Mouse (Mus musculus): ENCODE measurements around the gene Nmrk1.

Gene Nmrk1

DNA sequence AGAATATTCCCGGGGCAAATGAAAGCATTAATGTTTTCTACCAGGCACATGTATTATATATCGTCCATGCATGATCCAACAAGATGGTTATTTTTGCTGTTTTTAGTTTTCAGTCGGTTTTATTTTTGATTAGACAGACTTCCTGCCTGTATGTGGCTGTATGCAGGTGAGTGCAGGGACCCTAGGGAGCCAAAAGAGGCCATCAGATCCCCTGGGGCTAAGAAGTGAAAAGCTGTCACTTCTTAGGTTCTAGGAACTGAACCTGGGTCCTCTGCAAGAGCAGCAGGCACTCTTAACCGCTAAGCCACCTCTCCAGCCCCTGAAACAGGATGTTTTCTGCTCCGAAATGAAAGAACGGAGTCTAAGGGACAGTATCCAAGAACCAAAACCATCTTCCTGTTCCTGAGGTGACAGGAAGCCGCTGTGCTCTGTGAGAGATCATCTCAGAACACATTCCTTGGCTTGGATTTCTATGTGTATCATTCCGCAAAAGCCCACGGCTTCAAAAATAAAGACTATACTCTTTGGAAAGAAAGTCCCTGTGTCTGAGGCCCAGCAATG, 16.0 kb upstream of the Nmrk1 start:
- no peak for DNase-seq (ENCODE audit: low read depth, low spot score)

DNA sequence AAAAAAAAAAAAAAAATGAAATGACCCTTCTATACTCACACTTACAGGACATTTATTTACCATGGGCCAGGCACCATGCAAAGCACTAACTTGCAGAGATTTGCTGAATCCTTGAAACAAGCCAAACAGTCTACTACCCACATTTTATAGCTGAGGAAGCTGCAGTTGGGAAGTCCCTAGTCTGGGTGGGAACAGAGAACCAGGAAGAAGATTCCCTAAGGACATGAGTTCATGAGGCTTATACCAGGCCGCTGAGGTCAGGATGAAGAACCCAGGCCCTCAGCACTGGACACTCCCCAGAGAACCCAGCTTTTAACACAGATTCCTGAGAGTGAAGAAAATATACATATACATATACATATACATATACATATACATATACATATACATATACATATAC, 14.2 kb upstream of the Nmrk1 start:
- no peak for DNase-seq (ENCODE audit: low read depth, low spot score)

DNA sequence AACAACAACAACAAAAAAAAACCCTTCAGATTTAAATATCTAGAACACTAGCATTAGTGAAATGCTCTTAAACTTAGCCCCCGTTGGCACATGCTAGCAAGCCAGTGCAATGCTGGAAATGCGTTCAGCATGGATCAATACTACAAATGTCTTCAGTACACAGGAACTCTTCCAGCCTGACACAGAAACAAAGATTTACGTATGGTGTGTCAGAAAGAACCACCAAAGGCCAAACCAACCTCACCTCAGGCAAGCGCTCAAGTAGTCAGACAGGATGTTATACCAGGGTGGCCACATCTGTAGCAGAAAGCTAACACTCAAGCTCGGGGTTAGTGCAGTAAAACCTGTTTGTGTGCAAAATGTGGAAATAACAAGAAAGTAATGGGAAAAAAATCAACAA, 12.7 kb upstream of the Nmrk1 start:
- no peak for DNase-seq (ENCODE audit: low read depth, low spot score)

DNA sequence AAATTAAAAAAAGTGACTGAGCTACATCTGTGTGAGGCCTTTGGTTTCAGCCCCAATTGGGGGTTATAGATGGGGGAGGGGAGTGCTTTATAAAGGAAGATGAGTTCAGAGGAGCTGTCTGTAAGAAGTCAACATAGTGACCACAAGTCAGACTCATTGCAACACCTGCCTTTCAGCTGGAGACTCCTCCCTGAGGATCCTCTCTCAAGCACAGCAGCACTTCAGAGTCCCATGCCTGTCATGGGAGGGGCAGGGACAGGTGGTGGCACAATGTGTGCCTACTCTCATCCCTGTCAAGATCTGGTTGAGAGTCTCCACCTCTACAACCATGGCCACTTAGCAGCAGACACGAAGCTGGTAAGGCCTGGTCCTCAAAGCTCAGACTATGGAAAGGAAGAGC, 12.1 kb upstream of the Nmrk1 start:
- no peak for DNase-seq (ENCODE audit: low read depth, low spot score)

DNA sequence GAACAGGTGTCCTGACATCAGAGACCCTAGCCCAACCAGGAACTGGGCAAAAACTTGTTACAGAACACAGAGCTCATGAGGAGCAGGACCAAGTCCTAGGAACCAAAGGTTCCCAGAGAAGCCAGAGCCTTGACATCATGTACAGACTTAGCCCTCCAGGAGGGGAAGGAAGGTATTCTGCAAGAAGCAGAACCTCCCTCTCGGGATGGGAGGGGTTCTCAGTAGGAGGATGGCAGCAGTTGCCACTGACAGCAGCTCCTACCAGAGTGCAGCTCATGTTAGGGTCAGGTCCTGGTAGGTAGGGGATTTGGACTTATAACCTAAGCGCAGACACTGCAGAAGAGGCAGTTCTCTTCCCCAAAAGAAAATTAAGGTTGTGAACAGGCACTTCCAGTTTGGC, 7.9 kb upstream of the Nmrk1 start:
- no peak for DNase-seq (ENCODE audit: low read depth, low spot score)

DNA sequence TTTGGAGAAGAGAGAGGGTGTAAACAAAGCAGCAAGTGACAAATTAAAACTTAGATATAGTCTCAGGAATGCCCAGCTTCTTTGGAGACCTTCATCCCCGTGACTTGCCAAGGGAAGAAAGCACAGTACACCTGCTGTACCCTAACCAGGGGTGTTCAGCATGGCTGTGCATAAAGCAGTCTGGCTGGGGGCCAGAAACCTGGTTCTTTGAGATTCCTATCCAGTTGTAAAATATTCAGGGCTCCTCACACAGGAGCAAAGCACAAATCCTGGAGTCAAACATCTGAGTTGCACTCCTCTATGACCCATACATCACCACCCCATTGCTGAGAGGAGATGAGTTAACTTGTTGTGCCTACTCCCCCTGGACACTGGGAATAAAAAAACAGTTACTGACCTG, 2.2 kb upstream of the Nmrk1 start:
- DNase-seq (ENCODE audit: low read depth, low spot score), result no peak

DNA sequence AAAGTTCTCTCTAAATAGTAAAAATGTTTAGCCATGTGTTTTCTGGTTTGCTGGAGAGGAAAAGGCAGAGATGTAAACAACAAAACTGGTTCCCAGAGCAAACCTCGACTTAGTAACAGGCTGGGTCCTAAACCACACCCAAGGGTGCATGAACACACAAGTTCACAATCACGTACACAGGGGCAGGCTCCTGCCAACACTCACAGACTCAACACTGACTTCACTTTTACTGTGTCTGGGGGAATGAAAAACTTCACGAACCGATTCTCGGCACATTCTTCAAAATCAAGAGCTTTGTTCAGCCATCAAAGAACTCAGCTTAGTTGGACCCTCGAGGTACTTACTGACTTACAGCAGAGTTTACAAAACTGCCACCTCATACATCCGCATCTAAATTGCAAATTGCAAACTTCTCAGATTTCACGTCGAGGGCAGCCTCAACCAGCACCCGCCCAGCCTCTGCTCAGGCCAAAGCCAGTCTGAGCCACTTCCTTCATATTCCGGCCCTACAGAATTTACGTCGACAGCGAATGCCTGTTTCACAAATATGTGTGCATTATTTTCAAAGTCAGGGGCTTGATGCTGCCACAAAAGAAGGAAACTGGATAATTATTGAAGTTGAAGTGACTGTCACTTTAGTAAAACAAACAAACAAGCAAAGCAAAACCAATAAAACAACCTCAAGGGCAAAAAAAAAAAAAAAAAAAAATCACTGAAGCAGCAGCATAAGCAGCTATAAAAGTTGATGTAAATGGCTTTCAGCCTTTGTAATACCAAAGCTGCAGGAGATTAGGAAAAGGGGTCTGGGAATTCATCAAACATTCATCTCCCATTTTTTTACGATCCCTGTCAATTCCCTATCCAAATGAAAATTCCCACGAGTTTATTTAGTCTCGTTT, 1.3 kb upstream of the Nmrk1 start:
- no peak for DNase-seq (ENCODE audit: low read depth, low spot score)

DNA sequence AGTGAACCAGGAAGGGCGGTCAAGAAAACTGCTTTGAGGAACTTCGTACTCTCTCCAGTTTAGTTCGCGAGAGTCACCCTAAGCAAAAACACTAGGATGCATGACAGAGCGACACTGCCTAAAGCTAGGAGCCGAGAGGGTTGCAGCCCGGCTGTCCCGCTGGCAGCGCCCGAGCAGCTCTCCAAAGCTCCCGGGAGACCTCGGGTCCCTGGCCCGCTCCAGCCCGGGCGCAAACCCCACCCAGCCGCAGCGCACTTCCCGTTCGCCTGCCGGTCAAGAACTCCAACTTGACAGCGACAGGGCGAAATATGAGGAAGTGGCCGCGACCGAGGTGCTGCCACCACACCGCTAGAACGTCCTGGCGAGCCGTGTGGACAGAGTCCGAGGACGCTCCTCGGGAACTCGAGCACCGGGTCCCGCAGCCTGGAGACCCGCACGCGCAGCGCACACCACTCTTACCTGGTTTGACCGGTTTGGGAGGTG, 548 bp upstream of the Nmrk1 start:
- DNase-seq (ENCODE audit: low read depth, low spot score), result no peak

DNA sequence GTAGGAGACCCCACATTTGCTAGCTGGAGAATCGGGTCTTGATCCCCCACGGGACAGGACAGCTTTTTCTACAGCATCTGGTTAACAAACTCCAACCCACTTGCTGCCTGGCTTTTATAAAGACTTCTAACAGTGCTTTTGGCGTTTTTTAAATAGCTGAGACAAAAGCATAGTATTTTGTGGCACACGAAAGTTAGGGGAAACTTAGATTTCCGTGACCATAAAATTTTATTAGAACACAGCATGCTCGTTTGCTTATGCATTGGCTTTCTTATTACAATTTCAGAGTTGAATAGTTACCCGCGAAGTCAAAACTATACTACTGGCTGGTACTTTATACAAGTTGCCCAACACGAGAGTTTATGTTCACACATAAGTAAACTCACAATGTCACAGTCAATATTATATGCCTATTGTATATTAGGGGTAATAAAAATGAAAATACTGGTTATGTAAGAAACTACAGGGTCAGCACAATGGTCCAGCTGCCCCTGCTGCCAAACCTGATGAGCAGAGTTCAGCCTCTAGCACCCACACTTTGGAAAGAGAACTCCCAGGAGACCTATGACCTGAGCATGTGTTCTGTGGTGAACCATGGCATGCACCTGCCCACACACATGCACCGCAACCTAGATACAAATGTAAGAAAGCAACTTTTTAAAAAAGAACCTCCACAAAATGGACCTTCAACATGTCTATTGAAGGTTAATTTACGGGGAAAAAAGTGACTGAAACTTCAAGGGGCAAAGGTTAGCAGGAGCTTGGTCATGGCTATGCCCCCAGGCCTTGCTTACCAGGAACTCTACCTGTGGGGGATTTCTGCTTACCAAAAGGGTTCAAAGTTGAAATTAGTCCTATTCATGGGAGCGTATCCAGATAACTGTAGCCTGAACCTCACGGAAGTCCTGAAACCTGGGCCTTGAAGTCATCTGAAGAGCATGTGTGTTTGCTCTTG, 758 bp downstream of the Nmrk1 start:
- DNase-seq (ENCODE audit: low read depth, low spot score), result no peak

DNA sequence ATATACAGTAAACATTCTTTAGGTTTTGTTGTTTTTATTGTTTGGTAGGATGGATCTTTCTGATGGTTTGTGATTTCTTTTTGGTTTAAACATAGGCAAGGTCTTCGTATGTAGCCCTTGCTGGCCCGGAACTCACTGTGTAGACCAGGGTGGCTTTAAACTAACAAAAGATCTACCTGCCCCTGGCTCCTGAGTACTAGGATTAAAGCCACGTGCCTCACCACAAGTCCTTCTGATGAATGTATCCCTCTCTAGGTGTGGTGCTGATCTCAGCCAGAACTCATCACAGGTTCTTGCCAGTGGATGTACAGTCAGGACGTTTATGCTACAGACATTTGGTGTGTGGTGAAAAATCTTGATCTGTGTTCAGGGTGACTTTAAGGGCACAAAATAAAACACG, 6.2 kb downstream of the Nmrk1 start:
- no peak for DNase-seq (ENCODE audit: low read depth, low spot score)

DNA sequence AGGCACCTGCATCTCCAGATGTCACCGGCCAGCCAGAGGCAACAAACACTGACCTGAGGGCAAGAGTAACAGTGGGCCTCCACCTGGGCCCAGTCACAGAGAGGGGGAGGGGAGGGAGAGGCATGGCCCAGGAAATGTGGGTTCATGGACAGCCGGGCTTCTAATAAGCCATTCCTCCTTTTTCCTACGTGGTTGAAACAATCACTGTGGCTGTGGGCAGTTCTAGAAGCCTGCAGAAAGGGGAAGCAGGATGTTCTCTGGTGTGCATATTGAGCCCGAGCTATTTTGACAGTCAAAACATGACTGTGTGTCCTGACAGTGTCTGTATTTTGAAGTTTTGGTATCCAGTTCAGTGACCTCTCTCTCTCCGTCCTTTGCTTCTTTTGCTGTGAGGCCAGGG, 7.2 kb downstream of the Nmrk1 start:
- DNase-seq (ENCODE audit: low read depth, low spot score), result no peak

DNA sequence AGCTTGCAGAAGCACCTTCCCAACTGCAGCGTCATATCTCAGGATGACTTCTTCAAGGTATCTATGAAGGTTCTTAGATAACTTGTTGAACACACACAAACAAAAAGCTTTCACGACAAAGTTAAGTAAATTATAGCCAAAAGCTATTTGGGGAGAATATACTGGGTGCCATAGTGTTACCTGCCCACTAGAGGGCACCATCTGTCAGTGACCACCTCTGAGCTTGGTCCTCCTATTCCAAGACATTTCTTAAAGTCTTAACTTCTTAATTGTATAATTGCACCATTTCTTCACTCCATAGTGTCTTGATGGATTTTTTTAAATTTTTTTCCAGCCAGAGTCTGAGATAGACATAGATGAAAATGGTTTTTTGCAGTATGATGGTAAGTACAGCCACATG, 7.8 kb downstream of the Nmrk1 start:
- no peak for DNase-seq (ENCODE audit: low read depth, low spot score)

DNA sequence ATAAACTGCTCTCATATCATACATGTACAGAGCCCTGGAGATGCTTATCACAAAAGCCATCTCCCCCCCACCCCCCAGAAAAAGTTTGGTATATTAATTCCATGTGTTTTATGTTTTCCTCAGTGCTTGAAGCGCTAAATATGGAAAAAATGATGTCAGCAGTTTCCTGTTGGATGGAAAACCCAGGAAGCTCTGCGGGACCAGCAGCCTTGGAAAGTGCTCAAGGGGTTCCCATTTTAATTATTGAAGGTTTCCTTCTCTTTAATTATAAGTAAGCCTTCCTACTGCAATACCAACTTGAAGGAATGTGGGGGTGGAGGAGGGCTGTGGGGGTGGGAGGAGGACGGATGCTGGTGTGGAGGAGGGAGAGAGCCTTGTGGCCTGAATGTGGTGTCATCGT, 9.3 kb downstream of the Nmrk1 start:
- no peak for DNase-seq (ENCODE audit: low read depth, low spot score)

DNA sequence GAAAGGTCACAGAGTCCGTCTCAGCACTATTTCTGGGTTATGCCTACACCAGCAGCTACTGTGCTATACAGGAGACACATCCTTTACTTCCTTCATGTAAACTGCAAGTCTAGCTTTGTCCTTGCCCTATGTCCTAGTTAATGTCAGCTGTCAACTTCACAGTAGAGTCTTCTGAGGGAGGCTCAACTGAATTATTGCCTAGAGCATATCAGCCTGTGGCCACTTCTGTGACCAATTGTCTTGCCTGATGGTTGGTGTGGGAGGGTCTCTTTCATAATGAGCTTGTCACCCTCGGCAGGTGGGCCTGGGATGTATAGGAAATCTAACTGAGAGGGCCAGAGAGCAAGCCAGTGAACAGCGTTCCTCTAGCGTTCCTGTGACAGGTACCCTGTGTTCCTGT, 11.7 kb downstream of the Nmrk1 start:
- no peak for DNase-seq (ENCODE audit: low read depth, low spot score)

DNA sequence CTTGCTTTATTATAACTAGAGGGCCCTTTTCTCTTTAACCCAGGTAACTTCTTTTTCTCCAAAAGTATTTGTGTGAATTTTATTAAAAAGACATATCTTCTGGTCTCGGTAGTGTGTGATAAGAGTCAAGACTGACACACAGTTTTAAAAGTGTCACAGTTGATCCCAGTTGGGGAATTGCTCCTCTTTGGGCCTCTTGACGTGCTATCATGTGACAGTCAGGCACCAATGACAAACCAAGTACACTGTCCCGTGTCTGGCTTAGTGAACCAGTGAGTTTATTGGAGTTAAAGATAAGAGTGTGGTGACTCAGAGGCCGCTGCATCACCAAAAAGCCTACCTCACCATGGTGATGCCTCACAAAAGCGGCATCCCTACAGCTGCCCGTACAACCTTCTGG, 12.3 kb downstream of the Nmrk1 start:
- DNase-seq (ENCODE audit: low read depth, low spot score), result peak; percentile 79

DNA sequence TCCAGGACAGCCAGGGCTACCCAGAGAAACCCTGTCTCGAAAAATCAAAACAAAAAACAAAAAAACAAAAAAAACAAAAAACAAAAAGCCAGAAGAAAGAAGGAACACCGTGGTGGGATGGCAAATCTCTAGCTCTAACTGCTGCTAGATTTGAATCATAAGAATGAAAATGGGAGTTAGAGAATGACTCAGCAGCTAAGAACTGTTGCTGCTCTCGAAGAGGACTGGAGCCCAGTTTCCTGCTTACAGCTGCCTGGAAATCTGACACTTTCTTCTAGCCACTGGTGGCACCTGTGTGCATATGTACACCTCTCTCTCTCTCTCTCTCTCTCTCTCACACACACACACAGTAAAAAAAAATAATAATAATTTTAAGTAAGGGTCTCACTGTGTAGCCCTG, 14.6 kb downstream of the Nmrk1 start:
- DNase-seq (ENCODE audit: low read depth, low spot score), result no peak

DNA sequence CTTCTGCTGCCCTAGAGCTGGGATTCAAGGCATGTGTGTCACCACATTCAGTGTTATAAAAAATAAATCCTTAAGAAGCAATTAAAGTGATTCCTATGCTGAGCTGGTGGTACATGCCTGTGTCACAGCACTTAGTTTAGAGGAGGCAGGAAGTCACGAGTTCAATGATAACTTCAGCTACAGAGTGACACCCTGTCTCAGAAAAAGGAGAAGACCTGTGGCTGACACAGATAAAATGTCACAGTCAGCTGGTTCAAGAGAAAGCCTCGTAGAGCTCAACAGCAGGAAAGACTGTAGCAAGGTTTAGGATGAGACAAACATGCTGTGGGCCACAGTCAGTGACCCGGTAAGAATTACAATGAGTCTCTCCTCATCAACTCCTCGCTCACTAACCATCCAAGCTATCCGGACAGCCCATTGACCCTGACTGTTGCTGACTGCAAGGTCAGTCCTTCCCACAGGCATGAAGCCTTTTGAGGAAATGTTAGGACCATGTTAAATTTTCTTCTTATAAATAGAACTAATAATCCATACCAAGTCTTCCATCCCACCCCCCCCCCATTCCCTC, 15.2 kb downstream of the Nmrk1 start:
- DNase-seq (ENCODE audit: low read depth, low spot score), result no peak

DNA sequence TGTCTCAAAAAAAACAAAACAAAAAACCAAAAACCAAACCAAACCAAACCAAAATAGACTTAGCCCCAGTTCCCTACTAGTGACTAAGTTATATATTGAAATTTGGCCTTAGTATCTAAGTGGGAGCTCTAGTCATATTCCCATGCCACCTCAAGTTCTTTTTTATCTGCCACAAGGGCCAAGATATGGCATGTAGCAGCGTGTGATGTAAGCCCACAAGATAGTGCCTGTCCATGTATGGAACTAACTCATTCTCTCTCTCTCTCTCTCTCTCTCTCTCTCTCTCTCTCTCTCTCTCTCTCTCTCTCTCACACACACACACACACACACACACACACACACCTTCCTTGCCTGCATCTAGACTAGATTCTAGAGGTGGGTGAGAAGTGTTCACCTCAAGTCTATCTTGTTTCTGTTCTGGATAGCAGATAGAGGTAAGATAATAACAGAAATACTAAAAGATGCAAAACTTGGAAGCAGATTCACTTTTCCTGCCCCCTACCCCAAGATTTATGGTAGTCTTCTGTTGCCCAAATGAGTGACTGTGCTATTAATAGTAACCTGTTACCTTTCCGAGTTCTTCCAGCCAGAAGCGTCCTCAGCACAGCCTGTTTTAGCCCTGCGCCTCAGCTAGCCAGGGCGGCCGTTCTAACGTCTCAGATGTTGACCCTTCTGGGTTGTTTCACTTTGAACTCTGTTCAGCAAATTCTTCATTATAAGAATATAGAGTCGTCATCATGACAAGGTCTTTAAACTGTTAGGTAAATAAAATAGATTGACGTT, 16.2 kb downstream of the Nmrk1 start:
- DNase-seq (ENCODE audit: low read depth, low spot score), result no peak

DNA sequence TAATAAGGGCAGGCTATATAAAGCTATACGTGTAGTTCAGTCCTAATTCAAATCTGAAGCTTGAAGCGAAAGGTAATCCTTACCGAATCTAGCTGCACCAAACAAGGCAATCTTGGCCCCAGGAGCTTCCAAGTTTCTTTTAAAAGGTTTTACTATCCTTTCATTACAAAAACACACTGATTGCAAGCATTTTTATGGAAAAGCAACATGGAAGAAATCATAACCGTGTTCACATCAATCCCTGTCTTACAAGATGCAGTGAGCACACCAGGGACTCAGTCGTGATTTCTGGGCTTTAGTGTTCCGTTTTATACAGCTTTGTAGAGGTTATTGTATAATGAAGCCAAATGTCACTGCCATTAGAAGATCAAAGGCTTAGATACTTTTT, 16.8 kb downstream of the Nmrk1 start:
- DNase-seq (ENCODE audit: low read depth, low spot score), result no peak

DNA sequence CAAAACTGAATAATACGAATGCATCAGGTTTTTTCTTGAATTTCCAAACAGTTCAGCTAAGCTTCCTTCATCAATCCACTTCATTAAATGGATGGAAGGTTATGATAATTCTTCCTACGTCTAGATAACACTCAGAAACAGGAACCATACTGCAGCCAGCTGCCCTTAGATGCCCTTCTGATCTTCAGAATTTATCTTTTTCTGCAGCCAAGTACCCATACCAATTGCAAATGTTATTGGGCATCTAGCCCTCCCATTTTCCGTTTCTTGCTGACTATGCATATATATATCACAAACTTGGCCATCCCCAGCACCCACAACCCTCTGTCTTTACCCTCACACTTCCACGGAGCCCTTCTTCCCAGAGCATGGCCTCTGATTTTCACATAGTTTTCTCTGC, 18.2 kb downstream of the Nmrk1 start:
- no peak for DNase-seq (ENCODE audit: low read depth, low spot score)

DNA sequence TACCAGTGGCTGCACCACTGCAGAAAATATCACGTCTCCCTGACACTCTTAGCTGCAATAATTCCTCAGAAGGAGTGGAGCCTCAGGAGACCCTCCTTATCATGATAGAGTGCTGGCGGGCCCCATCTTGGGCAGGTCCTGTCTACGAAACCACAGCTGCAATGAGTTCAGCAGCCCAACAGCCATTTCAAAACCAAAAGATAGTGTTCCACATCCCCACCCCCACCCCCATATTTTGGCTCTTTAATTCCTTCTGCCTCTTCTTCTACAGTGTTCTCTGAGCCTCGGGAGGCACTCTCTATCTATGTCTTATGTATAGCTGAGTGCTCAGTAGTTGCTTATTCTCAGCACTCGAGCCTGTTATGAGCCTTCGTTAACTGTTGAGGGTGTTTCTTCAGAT, 18.7 kb downstream of the Nmrk1 start:
- no peak for DNase-seq (ENCODE audit: low read depth, low spot score)
